Mouse (Mus musculus): ENCODE results near the gene Sell.

DNA sequence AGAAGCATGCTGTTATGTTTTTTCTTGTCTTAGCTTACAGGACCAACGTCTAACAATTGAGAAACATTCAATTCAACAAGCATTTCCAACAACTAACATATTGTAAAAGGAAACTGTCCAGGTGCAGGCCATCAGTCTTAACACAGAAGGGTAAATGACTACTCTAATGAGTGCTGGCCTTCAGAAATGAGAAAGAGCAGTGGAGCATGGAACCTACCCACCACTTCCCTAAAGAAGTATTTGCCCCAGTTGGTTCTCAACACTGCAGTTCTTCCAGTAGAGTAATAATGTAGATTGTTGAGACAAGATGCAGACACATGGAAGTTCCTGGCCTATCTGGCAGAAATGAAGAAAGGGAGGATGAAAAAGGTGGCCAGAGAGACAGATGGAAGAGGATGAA is 14.7 kb downstream of the Sell start:
- TF ChIP-seq CTCF (IDR thresholded peaks at IDR 0.05; ENCODE audit: low read depth, low read length) (no peak), POLR2A (IDR thresholded peaks at IDR 0.05; ENCODE audit: extremely low read depth, insufficient read depth, low read length) (no peak)
